Mouse (Mus musculus) heart, embryonic 16.5 days (tissue): ENCODE data around the gene Srprb. TPM values are rescaled to one million over a fixed set of nuclear protein-coding genes. Genes with fewer than 3 reads are reported as not detected.
A peak's percentile ranks its signal among the peaks of the same experiment; 100 is the strongest.

Experiments
- ATAC-seq: fragments of 200-750 bp; cut with Nextera tagmentation; replicated peaks from 2 replicates; pipeline ENCODE4 v1.8.0; 2017; ENCODE audit warnings: moderate number of reproducible peaks; ENCODE audit not compliant: insufficient read depth, low FRiP score; ENCODE audit errors: extremely low read depth
- H3K27ac ChIP-seq: fragments of 300-500 bp; sonication (generic); 2 replicates; pipeline ENCODE4 v1.5.1; 2014; ENCODE audit warnings: mild to moderate bottlenecking, low read length, control low read depth, moderate library complexity
- H3K27me3 ChIP-seq: fragments of 300-500 bp; sonication (generic); 2 replicates; pipeline ENCODE4 v1.6.1; 2014; ENCODE audit warnings: low read length, mixed read lengths; ENCODE audit not compliant: control insufficient read depth, insufficient read depth
- H3K36me3 ChIP-seq: fragments of 300-500 bp; sonication (generic); 2 replicates; pipeline ENCODE4 v1.6.1; 2014; ENCODE audit not compliant: control insufficient read depth, insufficient read depth
- H3K4me1 ChIP-seq: fragments of 300-500 bp; sonication (generic); 2 replicates; pipeline ENCODE4 v1.6.1; 2014; ENCODE audit warnings: low read length, mixed read lengths; ENCODE audit not compliant: control insufficient read depth, insufficient read depth
- H3K4me2 ChIP-seq: fragments of 300-500 bp; sonication (generic); 2 replicates; pipeline ENCODE4 v1.6.1; 2014; ENCODE audit warnings: low read depth, mild to moderate bottlenecking, control low read depth, low read length
- H3K4me3 ChIP-seq: fragments of 300-500 bp; sonication (generic); 2 replicates; pipeline ENCODE4 v1.5.1; 2014; ENCODE audit warnings: mild to moderate bottlenecking, control low read depth, low read length
- H3K9ac ChIP-seq: fragments of 300-500 bp; sonication (generic); 2 replicates; pipeline ENCODE4 v1.6.1; 2014; ENCODE audit warnings: low read length, control low read depth
- H3K9me3 ChIP-seq: fragments of 300-500 bp; sonication (generic); replicated peaks from 2 replicates; pipeline ENCODE4 v1.6.1; 2016; ENCODE audit warnings: low read length; ENCODE audit not compliant: control insufficient read depth
- WGBS: fragments of 180-500 bp; shearing (Covaris S2); extraction: QIAGEN DNeasy Blood & Tissue Kit; methylation state at CpG from one replicate; pipeline ENCODE4 v1.1.7; 2014; 5-methylcytosine and 5-hydroxymethylcytosine counted together
- polyA plus RNA-seq: library from polyadenylated mRNA; unstranded; fragments of >200 nt; fragmentation: Nextera tagmentation; extraction: Ambion mirVana; gene quantifications from 2 replicates; pipeline ENCODE4 v1.2.1, GENCODE M21; 2015

The Srprb gene
- polyA plus RNA-seq, 1 experiment from 2014 or later = 42.6 TPM

- H3K4me3 ChIP-seq = no peak overlapping the region
- WGBS = 61% methylated on average over 4 of the region's 4 CpGs
These were observed 17.1 kb downstream of the Srprb start for GRCm38 (mm10) chr9:103184855-103185254.

GRCm38 (mm10) chr9:103181886-103182285, 20.1 kb downstream of the Srprb start:
- H3K4me2 ChIP-seq = no peak overlapping the region
- H3K9ac ChIP-seq = no peak overlapping the region
- H3K36me3 ChIP-seq = no peaks in the 10 kb centered on the region
- WGBS = 90% methylated on average over 8 of the region's 8 CpGs
- H3K4me3 ChIP-seq = no peak overlapping the region
- H3K9me3 ChIP-seq = no peaks in the 10 kb centered on the region
- peaks cover 7% of the 10 kb centered on the region for H3K4me1 ChIP-seq
- ATAC-seq = no peak
- no peaks in the 10 kb centered on the region for H3K27me3 ChIP-seq
- H3K27ac ChIP-seq = no peak overlapping the region

More at GRCm38 (mm10) chr9:103184855-103185254, 17.1 kb downstream of the Srprb start:
- no peak for ATAC-seq
- H3K9me3 ChIP-seq = no peaks in the 10 kb centered on the region
- no peak overlapping the region for H3K4me2 ChIP-seq
- H3K27ac ChIP-seq = no peak overlapping the region
- H3K4me1 ChIP-seq = peaks cover 7% of the 10 kb centered on the region
- H3K9ac ChIP-seq = no peak overlapping the region
- no peaks in the 10 kb centered on the region for H3K27me3 ChIP-seq
- H3K36me3 ChIP-seq = peaks cover 12% of the 10 kb centered on the region

GRCm38 (mm10) chr9:103180807-103181565, 21.0 kb downstream of the Srprb start:
- Histone ChIP-seq H3K27me3 (no peaks in the 10 kb centered on the region), H3K4me1 (peaks cover 7% of the 10 kb centered on the region), H3K4me2 (peak overlapping the region; percentile 87), H3K4me3 (peak overlapping the region; percentile 62), H3K9ac (peak overlapping the region; percentile 76), H3K36me3 (no peaks in the 10 kb centered on the region), H3K9me3 (no peaks in the 10 kb centered on the region), H3K27ac (peak overlapping the region; percentile 71)
- peak; percentile 89 for ATAC-seq
- under 1% methylated on average over 20 of the region's 20 CpGs for WGBS

GRCm38 (mm10) chr9:103180303-103180702, 21.6 kb downstream of the Srprb start:
- H3K9ac ChIP-seq = peak overlapping the region; percentile 76

GRCm38 (mm10) chr9:103175692-103176091, 26.2 kb downstream of the Srprb start:
- peaks cover 6% of the 10 kb centered on the region for H3K4me1 ChIP-seq
- H3K4me3 ChIP-seq = no peak overlapping the region
- H3K4me2 ChIP-seq = no peak overlapping the region
- 93% methylated on average over 7 of the region's 7 CpGs for WGBS
- H3K27ac ChIP-seq = no peak overlapping the region
- no peak for ATAC-seq
- no peak overlapping the region for H3K9ac ChIP-seq
- H3K9me3 ChIP-seq = no peaks in the 10 kb centered on the region
- H3K36me3 ChIP-seq = no peaks in the 10 kb centered on the region
- H3K27me3 ChIP-seq = no peaks in the 10 kb centered on the region

More at GRCm38 (mm10) chr9:103180303-103180702, 21.6 kb downstream of the Srprb start:
- 51% methylated on average over 3 of the region's 3 CpGs for WGBS
- peak overlapping the region; percentile 87 for H3K4me2 ChIP-seq
- H3K27ac ChIP-seq = peak overlapping the region; percentile 71; the same call in 1 of the 2 replicates
- no peaks in the 10 kb centered on the region for H3K36me3 ChIP-seq
- ATAC-seq = peak; percentile 25; the same call in 1 of the 2 replicates
- peaks cover 7% of the 10 kb centered on the region for H3K4me1 ChIP-seq
- H3K27me3 ChIP-seq = no peaks in the 10 kb centered on the region
- H3K4me3 ChIP-seq = peak overlapping the region; percentile 62
- H3K9me3 ChIP-seq = no peaks in the 10 kb centered on the region

GRCm38 (mm10) chr9:103174771-103175519, 27.0 kb downstream of the Srprb start:
- WGBS = 50% methylated on average over 6 of the region's 6 CpGs
- Histone ChIP-seq H3K4me1 (no peaks in the 10 kb centered on the region; the same call in 1 of the 2 replicates), H3K27me3 (no peaks in the 10 kb centered on the region), H3K36me3 (no peaks in the 10 kb centered on the region), H3K9me3 (no peaks in the 10 kb centered on the region), H3K4me2 (no peak overlapping the region), H3K4me3 (no peak overlapping the region), H3K27ac (no peak overlapping the region), H3K9ac (no peak overlapping the region)
- ATAC-seq = no peak

GRCm38 (mm10) chr9:103168771-103169170, 33.2 kb downstream of the Srprb start:
- Histone ChIP-seq H3K4me3 (no peak overlapping the region), H3K4me2 (no peak overlapping the region), H3K36me3 (no peaks in the 10 kb centered on the region), H3K9ac (no peak overlapping the region), H3K27me3 (no peaks in the 10 kb centered on the region), H3K4me1 (no peaks in the 10 kb centered on the region), H3K9me3 (no peaks in the 10 kb centered on the region), H3K27ac (no peak overlapping the region)
- no peak for ATAC-seq
- WGBS = 40% methylated on average over 7 of the region's 7 CpGs

GRCm38 (mm10) chr9:103168046-103168445, 33.9 kb downstream of the Srprb start:
- no peak overlapping the region for H3K9ac ChIP-seq
- H3K36me3 ChIP-seq = no peaks in the 10 kb centered on the region
- no peaks in the 10 kb centered on the region for H3K27me3 ChIP-seq
- H3K27ac ChIP-seq = no peak overlapping the region
- H3K9me3 ChIP-seq = no peaks in the 10 kb centered on the region
- no peak overlapping the region for H3K4me3 ChIP-seq
- no peak overlapping the region for H3K4me2 ChIP-seq
- no peaks in the 10 kb centered on the region for H3K4me1 ChIP-seq
- 87% methylated on average over 6 of the region's 6 CpGs for WGBS
- ATAC-seq = no peak

- ATAC-seq = no peak
- Histone ChIP-seq H3K36me3 (no peaks in the 10 kb centered on the region), H3K9me3 (no peaks in the 10 kb centered on the region), H3K4me1 (no peaks in the 10 kb centered on the region), H3K27ac (no peak overlapping the region), H3K27me3 (no peaks in the 10 kb centered on the region), H3K9ac (no peak overlapping the region), H3K4me3 (no peak overlapping the region), H3K4me2 (no peak overlapping the region)
- WGBS = 70% methylated on average over 15 of the region's 15 CpGs
These were observed 38.1 kb downstream of the Srprb start for GRCm38 (mm10) chr9:103163806-103164205.
